Mouse (Mus musculus): ENCODE results near the gene Baz1b.
A peak's percentile ranks its signal among the peaks of the same experiment; 100 is the strongest.

Gene Baz1b

DNA sequence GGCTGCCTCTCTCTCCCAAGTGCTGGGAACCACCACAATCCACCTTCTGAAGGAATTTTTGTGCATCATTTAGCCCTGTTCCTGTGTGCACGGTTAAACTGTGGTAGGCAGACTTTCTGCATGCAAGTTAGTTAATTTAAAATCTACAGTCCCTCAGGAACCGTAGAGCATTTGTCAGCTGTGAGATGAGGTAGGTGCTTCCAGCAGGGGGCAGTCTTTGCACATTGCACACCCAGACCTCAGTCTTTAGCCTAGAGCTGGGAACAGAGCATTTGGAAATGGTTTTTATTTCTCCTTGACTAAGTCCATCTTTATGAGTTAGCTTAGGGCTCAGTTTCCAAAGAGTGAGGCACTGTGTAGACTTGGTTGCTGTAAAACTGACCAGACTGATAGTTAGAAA, 49.5 kb downstream of the Baz1b start:
- DNase-seq (ENCODE audit: low spot score in 2 of 2): peak; percentile 53 to 80

DNA sequence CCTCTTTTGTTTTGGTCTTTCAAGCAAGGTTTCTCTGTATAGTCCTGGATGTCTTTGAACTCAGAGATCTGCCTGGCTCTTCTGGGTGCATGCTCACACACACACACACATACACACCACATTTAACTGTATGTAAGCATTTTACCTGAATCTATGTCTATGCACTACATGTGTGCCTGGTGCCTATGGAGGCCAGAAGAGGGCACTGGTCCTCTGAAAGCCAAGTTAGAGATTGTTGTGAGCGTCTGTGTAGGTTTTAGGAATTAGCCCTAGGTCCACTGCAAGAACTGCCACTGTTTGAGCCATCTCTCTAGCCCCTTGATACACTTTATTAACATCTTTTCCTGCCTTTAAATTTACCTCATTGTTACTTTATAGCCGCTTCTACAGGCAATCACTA, 51.8 kb downstream of the Baz1b start:
- DNase-seq (ENCODE audit: low spot score in 2 of 2): no peak

DNA sequence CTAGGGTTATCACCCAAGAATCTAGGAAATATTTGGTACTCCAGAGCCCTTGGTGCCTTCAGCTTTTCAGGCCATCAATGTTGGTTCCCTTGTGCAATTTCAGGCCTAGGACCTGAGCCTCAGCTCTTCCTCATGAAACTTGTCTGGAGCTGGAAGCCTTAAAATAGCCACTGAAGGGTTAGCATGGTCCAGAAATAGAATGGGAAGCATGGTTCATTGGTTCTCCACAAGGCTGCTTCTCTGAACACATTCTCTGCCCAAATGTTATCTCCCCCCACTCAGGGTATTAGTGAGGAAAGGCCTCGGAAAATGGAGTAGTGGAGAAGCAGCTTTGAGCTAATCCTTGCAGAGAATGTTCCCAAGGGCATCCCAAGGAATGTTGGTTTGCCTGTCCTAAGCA, 54.4 kb downstream of the Baz1b start:
- DNase-seq (ENCODE audit: low spot score in 2 of 2): no peak

DNA sequence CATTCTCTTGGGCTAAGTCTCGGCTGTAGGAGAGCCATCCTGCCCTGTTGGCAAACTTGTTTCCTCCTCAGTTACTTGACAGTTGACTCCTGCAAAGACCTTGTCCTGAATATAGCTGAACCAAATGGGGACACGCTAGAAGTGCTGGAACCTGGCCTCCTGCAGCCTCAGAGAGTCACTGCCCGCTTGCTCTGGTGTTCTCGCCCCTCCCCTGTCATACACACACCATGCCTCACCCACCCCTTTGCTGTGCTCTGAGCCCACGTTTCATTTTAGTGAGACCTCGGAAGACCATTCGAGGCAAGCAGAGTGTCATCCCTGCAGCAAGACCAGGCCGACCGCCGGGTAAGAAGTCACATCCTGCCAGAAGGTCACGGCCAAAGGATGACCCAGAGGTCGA, 55.1 kb downstream of the Baz1b start:
- no peak for DNase-seq (ENCODE audit: low spot score in 2 of 2)

DNA sequence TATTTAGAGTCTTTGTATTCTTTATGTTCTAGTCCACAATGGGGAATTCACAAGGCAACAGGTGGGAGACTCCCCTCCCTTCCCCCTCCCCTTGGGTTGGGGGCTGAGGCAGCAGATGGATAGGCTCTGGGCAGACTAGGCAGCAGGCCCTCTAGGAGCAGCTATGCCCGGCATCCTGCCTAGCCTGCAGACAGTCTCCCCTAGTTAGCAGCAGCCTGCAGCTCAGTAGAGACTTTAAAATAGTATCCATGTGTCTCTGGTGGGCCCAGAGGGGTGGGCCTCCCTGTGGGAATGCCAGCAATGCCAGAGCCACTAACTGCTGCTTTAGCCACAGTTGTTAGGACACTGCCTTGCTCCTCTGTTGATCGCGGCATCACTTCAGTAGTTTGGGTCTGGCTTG, 55.5 kb downstream of the Baz1b start:
- no peak for DNase-seq (ENCODE audit: low spot score in 2 of 2)

DNA sequence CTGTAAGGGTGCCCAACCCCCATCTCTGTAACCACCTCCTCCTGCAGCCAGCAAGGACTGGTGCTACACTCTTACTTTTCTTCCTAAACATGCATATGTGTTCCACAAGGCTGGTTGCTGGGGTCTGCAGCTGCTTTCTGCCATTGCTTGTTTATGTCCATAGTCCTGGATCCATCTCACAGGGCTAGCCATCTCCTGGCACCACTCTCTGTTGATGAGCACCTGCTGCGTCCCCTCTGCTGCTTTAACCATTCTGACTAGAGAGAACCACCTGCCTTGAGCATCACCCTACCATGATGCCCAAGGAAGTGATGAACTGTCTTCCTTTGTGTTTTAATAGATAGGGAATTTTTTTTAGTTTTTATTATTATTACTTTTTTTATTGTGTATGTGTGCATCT, 56.1 kb downstream of the Baz1b start:
- DNase-seq (ENCODE audit: low spot score in 2 of 2): no peak

DNA sequence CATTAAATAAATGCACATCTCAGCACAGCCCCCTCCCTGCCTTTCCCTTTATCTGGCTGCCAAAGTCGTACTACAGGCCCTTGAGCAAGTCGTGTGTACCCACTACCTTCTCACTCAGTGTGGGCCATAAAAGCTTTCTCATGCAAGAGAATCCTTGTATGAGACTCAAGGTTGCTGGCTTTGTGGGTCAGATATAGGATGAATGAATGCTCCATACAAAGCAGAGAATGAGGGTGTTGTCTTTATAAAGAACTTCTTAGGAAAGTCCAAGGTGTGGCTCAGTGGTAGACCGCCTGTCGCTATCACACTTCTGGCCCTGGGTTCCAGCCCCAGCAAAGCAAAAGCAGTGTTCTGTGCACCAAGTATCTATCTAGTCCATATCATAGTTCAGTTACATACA, 59.5 kb downstream of the Baz1b start:
- no peak for DNase-seq (ENCODE audit: low spot score in 2 of 2)

DNA sequence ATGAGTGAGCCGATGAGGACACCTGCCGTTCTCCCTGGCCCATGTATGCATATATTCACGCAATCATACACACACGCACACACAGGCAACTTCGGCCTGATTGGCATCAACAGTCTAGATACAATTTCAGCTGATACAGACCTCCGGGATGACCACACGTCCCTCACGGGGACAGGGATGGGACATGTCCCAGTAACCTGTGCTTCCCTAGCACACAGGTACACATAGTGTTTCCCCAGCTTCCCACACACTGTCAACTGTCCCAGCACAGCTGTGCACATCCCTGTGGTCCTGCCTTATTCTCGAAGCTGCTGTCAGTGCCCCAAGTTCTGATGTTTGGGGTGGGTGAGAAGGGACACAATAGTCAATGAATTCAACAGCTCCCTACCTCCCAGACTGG, 60.3 kb downstream of the Baz1b start:
- DNase-seq (ENCODE audit: low spot score in 2 of 2): no peak

DNA sequence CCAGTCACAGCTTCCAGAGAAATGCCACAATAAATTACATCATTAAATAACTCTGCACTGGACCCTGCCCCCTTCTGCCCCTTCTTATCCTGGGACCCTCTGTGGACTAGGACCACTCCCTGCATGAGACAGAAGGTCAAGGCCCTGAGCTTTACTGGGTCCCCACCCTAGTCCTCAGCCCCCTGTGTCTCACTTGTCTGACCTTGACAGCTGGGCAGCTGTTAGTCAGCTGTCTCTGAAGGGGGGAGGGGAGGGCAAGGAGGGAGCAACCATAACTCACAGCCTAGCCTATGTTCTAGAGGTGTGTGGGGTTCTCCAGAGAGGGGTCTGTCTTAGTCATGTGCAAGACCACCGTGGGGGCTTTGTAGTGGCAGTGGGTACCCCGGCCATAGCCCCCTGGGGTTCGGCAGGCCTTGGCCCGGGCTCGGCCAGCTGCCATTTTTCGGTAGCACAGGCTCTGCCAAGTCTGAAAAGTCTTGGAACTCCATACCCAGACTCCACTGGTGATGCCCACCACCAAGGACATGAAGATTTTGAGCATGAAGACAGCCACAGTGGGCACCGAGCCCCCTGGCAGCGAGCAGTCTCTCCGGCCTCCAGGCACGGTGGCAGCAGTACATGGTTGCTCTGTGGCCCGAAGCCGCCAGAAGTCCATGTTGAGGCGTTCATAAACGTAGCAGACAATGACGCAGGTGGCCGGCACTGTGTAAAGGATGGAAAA, 62.1 kb downstream of the Baz1b start:
- no peak for DNase-seq (ENCODE audit: low spot score in 2 of 2)

DNA sequence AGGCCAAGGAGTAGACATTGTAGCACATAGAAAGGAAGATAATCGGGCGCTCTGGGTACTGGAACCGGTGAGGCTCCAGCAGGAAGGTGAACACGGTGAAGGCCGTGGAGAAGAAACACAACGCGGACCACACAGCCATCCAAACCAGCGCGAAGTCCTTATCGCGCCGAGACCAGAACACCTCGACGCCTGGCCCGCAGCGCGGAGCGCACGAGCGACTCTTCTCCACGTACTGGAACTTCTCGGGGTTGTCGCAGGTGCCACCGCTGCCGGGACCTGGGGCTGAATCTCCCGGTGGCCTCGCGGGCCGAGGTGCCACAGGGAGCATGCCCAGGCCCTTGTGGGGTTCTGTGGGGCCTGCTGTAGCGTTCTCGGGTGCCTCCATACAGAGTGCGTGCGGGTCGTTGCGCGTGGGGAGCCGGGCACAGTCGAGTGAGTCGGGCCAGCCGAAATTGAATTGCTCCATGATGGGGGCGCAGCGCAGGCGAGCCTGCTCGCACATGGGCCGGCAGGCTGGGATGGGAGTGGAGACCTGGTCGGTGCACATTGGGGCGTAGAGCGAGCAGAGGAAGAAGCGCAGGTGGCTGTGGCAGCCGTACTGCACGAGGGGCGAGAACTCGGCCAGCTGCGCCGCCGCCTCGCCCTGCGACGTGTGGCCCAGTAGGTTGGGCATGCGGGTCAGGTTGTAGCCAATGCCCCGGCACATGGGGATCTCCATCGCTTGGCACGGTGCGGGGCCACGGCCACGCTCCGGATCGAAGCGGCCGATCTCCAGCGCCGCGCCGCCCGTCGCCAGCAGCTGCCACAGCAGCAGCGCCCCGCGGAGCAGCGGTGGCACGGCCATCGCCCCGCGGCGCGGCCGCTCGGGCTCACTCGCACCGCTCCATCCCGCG, 63.4 kb downstream of the Baz1b start:
- no peak for DNase-seq (ENCODE audit: low spot score in 2 of 2)

DNA sequence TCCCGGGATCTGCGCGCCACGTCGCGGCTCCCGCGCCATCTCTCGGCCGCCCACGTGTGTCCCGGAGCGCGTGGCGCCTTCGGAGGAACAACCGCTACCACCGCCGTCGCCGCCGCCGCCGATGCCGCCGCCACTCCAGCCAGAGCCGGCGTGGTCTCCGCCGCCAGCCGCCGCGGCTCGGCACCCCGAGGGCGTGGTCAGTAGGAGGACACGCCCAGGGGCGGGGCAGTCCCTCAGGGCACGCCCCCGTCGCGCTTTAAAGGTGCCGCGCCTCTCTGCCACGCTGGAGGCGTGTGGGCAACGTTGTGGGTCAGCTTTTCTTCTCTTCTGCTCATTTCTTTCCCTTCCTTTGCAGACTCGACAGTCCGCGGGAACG, 64.0 kb downstream of the Baz1b start, which contains the start of gene Fzd9:
Gene Fzd9 (minus strand): TSS at position 152 of the 376 bp plus-strand sequence.
- DNase-seq (ENCODE audit: low spot score in 2 of 2): peak; percentile 93

DNA sequence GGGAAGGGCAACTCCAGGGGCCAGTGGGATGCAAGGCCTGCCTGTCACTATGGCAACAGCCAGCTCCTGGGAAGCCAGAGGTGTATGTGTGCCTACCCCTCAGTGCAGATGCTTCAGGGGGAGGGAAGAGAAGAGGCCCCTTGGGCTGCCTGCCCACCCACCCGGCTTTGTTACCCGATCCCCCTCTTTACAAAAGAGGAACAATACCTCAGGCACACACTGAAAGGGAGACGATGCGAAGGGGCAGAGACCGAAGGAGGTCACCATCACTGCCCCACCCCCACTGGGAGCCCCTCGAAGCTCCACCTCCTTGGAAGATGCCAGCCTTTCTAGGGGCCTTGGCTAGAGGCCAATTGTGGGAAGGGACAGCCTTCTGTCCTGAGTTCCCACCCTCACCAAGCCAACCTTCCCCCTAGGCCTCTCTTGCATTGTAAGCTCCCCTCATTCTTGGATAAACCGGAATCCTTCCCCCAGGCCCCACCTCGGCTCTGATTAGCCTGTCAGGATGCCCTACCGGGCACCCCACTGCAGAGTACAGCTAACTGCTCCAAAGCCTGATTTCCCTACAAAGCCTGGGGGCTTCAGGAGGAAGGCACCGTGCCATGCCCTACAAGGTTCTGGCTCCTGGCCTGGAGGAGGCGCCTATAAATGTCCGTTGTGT, 66.8 kb downstream of the Baz1b start:
- DNase-seq (ENCODE audit: low spot score in 2 of 2): no peak

DNA sequence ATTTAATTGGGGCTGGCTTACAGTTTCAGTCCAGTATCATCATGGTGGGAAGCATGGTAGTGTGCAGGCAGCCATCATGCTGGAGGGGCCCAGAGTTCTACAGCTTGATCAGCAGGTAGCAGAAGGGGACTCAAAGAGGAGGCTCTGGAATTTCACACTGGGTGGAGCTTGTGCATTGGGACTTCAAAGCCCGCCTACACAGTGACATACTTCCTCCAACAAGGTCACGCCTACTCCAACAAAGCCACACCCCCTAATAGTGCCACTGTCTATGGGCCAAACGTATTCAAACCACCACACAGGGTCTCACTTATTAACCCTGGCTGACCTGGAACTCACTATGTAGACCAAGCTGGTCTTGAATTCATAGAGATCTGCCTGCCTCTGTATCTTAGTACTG, 69.1 kb downstream of the Baz1b start:
- no peak for DNase-seq (ENCODE audit: low spot score in 2 of 2)

DNA sequence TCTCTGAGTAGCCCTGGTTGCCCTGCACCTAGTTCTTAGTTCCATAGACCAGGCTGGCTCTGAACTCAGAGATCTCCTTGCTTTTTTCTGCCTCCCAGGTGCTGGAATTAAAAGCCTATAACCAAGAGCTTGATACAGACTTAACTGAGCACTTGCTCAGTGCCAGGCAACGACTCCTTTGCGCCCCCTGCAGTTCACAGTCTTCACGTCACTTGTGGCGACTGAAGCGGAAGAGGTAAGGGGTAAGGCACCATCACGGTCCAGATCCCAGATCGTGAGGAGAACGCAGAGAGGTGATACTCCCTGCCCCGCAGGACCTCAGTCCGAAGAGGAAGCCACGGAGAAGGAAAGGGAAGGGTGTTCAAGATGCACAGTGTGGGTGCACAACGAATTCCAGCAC, 70.5 kb downstream of the Baz1b start:
- no peak for DNase-seq (ENCODE audit: low spot score in 2 of 2)

DNA sequence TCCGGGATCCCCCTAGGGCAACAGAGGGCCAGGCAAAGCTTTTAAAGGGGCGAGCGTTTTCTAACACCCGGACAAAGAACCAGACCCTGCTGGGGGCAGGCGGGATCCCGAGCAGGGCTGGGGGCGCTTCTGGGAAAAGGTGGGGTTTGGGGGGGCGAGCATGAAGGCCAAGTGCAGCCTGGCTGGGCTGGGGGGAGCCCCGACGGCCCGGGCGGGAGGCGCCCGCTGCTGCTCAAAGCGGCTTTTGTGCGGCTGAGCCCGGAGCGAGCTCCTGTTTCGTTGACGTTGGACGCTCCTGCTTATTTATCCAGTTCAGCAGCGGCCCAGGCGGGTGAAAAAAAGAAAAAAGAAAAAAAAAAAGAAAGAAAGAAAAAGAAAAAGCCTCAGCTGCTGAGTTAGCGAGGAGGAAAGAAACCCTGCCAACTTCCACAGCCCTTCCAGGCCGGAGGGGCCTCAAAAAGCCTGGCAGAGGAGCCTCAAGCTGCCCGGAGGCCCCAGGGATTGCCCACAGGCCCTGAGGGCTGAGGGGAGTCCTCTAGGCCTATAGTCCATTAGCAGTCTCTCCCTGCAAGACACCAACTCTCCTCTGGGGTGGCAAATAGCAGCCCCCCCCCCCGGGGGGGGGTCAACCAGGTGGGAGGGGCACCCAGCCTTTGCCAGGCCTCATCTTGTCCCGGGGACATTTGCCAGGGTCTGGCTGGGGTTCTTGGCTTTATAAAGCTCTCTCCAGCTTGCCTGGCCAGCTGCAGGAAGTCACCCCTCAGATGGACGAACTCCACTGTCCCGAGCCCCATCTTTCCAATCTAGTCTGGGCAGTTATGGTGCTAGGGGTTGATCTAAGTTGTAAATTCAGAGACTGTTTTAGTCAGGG, 71.5 kb downstream of the Baz1b start:
- DNase-seq (ENCODE audit: low spot score in 2 of 2): peak; percentile 68 to 70

DNA sequence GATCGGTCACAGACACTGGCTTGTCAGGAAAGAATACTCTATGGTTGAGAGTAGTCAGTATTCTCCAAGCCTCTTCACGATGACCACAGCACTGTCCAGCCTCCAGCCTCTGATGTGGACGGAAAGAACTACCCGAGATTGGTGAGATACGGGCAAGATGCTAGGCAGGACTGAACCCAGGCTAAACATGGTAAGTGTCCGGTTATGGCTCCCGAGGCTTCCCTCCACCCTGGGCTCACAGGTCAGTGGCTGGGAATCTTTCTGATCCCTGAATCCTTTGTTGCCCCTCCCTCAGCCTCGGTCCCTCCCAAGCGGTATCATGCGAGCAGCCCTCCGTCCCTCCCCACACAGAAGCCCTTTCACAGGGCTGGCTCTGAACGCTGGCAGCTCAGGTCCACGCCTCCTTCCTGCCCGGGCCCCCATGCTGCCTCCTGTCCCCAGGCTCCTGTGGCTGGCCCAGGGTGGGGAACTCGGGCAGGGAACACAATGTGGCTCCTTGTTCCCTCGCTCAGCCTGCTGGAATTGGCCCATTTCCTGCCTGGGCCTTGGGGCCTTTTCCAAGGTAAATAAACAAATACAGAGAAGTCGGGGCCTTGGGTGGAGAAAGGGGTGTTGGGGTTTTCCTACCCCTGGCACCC, 76.9 kb downstream of the Baz1b start:
- peak; percentile 79 for DNase-seq (ENCODE audit: low spot score in 2 of 2)

DNA sequence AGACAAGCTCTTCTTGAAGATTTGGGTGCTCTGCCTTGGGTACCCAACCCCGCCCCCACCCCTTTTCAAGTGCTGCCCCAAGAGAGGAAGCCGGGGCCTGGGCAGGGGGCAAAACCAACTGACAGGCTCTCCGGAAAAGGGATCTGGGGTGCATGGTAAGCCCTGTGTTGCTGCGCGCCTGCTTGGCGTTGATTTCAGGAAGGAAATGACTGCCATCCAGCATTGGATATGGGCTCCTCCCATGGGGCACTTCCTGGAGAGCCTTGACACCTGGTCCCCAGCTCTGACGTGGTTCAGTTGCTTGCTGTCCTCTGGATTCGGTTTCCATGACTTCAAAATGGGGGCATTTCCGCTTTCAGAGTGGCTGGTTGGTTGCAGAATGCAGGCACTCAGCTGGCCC, 77.5 kb downstream of the Baz1b start:
- no peak for DNase-seq (ENCODE audit: low spot score in 2 of 2)

DNA sequence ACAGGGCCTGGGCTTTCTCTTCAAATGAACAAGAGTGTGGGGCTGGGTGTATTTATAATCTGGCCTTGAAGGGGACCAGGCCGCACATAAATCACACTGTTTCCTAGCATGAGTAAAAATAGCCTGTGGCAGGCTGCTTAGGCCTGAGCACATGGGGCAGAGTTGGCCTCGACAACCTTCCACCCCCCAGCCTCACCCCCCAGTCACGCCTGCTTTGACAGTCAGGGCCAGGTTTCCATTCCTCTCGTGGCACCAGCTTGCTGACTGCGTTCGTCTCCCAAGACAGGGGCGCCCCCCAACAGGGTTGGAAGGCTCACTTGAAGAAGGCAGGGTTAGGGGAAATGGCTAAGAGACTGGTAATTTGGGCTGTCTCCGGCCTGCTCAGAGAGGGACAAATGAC, 82.4 kb downstream of the Baz1b start:
- DNase-seq (ENCODE audit: low spot score in 2 of 2): no peak

DNA sequence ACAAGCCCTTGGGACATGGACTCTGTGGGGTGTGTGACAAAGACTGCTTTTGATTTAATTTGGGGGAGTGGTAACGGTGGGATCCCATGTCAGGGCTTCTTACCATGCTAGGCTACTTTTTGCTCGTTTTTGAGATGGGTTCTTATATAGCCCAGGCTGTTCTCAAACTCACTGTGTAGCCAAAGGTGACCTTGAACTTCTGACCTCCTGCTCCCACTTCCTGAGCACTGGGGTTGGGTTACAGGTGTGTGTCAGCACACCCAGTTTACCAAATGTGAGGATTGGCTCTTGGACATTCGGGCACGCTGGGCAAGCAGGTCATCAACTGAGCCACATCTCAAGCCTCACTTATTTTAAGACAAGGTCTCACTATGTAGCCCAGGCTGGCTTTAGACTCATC, 83.3 kb downstream of the Baz1b start:
- DNase-seq (ENCODE audit: low spot score in 2 of 2): no peak

DNA sequence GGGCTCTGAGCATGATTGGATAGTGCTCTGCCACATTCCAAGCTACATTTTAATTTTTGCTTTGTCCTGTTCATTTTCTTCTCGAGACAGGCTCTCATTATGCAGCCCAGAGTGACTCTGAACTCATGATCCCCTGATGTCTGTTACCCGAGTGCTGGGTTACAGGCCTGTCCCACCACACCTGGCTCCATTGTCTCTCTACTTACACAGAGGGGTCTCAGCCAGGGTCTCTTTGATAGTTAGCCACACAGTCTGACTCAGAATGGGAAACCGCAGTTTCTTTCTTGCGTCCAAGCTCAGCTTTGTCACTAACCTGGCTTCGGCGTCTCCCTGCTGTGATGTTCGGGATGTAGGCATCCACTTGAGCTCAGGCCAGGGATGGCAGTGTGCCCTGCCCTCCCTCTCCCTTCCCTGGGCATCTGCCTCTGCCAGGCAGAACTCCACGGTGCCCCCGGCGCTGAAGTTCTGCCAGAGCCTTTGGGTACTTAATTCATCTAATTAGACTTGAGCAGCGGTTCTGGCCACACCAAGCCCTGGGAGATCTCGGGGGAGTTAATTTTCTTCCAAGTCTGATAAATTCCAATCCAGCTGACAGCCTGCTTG, 84.6 kb downstream of the Baz1b start:
- peak; percentile 85 for DNase-seq (ENCODE audit: low spot score in 2 of 2)
